Comparison of ENCODE assay signal across 8 mouse cellular contexts in the genomic region with DNA sequence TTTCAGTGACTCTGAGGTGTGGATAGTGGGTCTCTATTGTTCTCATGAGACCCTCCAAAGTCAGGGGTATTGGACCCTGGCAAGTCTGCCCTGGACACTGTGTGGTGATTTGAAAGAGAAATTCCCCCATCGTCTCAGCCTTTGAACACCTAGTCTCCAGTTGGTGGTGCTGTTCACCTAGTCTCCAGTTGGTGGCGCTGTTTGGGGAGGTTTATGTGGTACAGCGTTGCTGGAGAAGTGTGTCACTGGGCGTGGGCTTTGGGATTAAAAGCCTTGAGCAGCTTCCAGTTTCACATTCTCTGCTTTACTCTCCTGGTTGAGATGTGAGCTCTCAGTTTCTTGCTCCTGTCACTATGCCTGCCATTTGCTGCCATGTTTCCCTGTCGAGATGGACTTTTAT. TPM values are rescaled to one million over a fixed set of nuclear protein-coding genes. Genes with fewer than 3 reads are reported as not detected.
DNase-seq lines count a peak whose midpoint lies in the region; ATAC-seq and TF ChIP-seq lines count a peak whose summit lies in the region.
"Had no signal": no experiment of that assay in that cellular context is flagged by ENCODE, and none has a peak within 500 bp of the region (broad histone marks: within the 10 kb centered on the region; RNA-seq: fewer than 3 reads in every experiment).

No protein-coding gene starts in this region.

- no peak for TF ChIP-seq EP300 in liver, embryonic 14.5 days (IDR thresholded peaks at IDR 0.05; ENCODE audit: low read depth)

- no peaks in the 10 kb centered on the region for H3K36me3 ChIP-seq in liver, embryonic 14.5 days (replicated peaks; ENCODE audit: control insufficient read depth, insufficient read depth, low read depth)

- no peak overlapping the region for H3K4me3 ChIP-seq in liver, embryonic 14.5 days (ENCODE audit: insufficient read depth in 1 of 2, low read depth in 2 of 2, low read length in 2 of 2)

- peak; percentile 91 for TF ChIP-seq CTCF in liver, embryonic 14.5 days (IDR thresholded peaks at IDR 0.05; ENCODE audit: low read depth)

- peak; percentile 61 for ATAC-seq in common myeloid progenitor, adult 5-6 weeks (replicated peaks; ENCODE audit: low read depth, poor library complexity, severe bottlenecking)
- ATAC-seq in liver, embryonic 14.5 days (ENCODE audit: insufficient read depth) = no peak

- H3K9ac ChIP-seq in liver, embryonic 14.5 days (replicated peaks) = no peak overlapping the region

- peaks cover 0 to 3% of the 10 kb centered on the region in 2 experiments; a peak in 2 of 4 replicates for H3K4me1 ChIP-seq in liver, embryonic 14.5 days (replicated peaks; ENCODE audit: control insufficient read depth in 2 of 2, insufficient read depth in 2 of 2, low read length in 1 of 2)

- no peaks in the 10 kb centered on the region for H3K27me3 ChIP-seq in liver, embryonic 14.5 days (ENCODE audit: control insufficient read depth, insufficient read depth, low read length)

- peak; percentile 58 for DNase-seq in ovary, postnatal 36 days (ENCODE audit: low spot score)
- DNase-seq in ovary, postnatal 10 days (ENCODE audit: low spot score) = no peak
- peak; percentile 54 for DNase-seq in adipocyte (ENCODE audit: low spot score)
- DNase-seq in heart, postnatal 4 days = peak; percentile 70
- peak in 2 of 3 experiments; percentile 33 to 40 for DNase-seq in liver, embryonic 14.5 days (ENCODE audit: low read depth in 3 of 3, low spot score in 3 of 3)
- DNase-seq in right cerebral cortex, postnatal 10 days (ENCODE audit: low spot score in 2 of 2) = peak; percentile 35 to 43

- WGBS in liver, embryonic 14.5 days (ENCODE audit: insufficient replicate concordance) = 17% methylated on average over 5 of the region's 5 CpGs

- H3K4me2 ChIP-seq in liver, embryonic 14.5 days (ENCODE audit: low read depth) = no peak overlapping the region

- no peak overlapping the region for H3K27ac ChIP-seq in liver, embryonic 14.5 days

- no peaks in the 10 kb centered on the region for H3K9me3 ChIP-seq in liver, embryonic 14.5 days (ENCODE audit: control insufficient read depth, low read length)

RNA-seq across cellular contexts. Expression of gene Mprip, which starts 28.1 kb away (rescaled TPM):
- 88.3 and 101 TPM in 2 replicates for total RNA-seq in common myeloid progenitor, adult 5-6 weeks (2017)
- 100 to 1,000 TPM; 220 to 241 TPM for total RNA-seq in heart, postnatal 4 days (2021)
- polyA plus RNA-seq in liver, embryonic 14.5 days (2012; rRNA removed) = 10.8 and 14.6 TPM in 2 replicates
- 10.2 and 15.7 TPM in 2 replicates for polyA plus RNA-seq in liver, embryonic 14.5 days (2014; fragmentation: Nextera tagmentation; extraction: Ambion mirVana)

RNA-seq across cellular contexts. Expression of gene Olfr223, which starts 39.9 kb away (rescaled TPM):
- not detected in 2 replicates for total RNA-seq in common myeloid progenitor, adult 5-6 weeks (2017)
- total RNA-seq in heart, postnatal 4 days (2021) = not detected
- polyA plus RNA-seq in liver, embryonic 14.5 days (2012; rRNA removed) = not detected in 2 replicates
- not detected in 2 replicates for polyA plus RNA-seq in liver, embryonic 14.5 days (2014; fragmentation: Nextera tagmentation; extraction: Ambion mirVana)
- polyA plus RNA-seq: heart, embryonic 14.5 days had no signal

RNA-seq across cellular contexts. Expression of gene Olfr222, which starts 57.0 kb away (rescaled TPM):
- total RNA-seq in common myeloid progenitor, adult 5-6 weeks (2017) = not detected in 2 replicates
- not detected for total RNA-seq in heart, postnatal 4 days (2021)
- not detected in 2 replicates for polyA plus RNA-seq in liver, embryonic 14.5 days (2012; rRNA removed)
- polyA plus RNA-seq in liver, embryonic 14.5 days (2014; fragmentation: Nextera tagmentation; extraction: Ambion mirVana) = not detected in 2 replicates
- polyA plus RNA-seq: heart, embryonic 14.5 days had no signal
